Mouse (Mus musculus): ENCODE measurements around the gene Kank1.

Kank1 gene

DNA sequence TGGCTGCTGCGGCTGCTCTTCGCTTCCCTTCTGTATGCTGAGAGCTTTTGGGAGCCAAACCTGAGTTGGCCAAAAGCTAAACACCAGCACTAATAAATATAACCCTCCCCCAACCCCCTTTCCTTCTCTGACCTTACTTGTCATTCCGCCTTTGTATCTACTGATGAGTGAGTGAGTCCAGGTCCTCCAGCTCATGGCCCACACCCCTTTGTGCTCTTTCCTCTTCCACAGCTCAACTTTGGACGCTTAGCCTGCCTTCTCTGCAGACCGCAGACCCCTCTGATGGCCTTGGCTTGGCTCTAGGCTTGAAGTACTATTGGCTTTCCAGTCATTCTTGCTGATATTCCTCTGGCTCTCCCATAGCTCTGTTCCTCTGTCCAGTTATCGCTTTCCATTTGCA, 16.4 kb downstream of the Kank1 start:
- no peak for DNase-seq (ENCODE audit: low spot score in 2 of 2)

DNA sequence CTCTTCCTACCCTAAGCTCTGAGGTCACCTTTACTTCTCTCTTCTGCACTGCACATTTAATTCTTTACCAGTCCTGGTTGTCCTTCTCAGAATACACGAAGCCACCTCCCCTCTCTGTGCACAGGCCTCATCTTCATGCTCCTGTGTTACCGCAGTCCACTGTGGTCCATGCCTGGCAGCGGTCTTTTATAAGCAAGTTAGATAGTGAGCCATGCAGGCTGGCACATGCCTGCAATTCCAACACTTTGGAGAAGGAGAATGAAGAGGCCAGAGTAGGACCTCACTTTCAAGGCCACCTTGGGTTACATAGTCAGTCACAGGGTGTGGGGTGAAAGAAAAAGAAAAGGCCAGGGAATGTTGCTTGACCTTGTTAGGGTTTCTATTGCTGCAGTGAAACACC, 16.9 kb downstream of the Kank1 start:
- no peak for DNase-seq (ENCODE audit: low spot score in 2 of 2)

DNA sequence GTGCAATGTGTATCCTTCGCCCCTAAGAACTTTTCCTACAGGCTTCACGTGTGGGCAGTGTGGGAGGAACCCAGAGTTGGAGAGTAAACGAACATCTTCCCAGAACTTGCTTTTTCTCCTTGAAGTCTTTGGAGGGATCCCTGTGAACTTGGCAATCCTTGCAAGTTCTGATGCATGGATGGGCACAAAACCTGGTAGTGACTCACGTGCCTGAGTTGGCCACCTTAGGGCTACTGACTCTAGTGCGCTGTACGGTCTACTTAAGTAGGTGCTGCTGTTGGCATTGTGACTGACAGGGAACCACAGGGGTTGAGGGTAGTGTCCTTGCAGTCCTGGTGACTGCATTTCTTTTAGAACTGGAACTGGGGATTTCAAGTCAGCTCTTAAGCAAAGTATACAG, 21.5 kb downstream of the Kank1 start:
- DNase-seq (ENCODE audit: low spot score in 2 of 2), result no peak

DNA sequence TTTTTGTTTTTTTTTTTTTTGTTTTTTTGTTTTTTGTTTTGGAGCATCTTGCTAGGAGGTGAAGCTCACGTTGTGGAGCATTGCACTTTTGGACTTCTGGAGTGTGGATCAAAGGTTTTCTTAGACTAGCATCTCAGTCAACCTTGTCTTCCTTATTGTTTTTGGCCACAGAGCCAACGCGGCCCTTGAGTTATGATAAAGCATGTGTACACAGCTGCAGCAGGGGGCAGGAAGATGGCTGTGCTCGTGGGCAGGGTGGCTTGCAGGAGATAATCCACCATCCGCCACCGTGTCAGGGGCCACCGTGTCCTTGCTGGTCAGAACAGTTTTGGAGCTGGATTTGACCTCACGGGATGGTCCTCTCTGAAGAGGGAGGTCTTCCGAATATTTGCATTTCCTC, 29.4 kb downstream of the Kank1 start:
- no peak for DNase-seq (ENCODE audit: low spot score in 2 of 2)

DNA sequence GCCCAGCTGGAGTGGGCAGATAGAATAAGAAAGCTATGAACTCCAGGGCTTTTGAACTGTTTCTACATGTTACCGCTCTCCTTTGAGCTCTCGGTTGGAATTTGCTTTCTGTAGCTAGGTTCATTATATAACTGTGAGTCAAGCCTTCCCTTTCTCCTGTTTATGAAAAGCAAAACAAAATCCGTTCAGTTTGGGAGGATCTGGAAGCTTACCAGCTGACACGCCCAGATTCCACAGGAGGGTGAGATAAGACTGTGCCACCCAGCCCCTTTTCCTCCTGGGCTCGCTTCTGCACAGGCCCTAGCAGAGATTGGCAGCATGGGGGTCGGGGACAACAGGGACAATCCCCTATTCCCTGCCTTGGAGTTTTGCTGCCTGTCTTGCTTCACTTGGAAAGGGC, 30.5 kb downstream of the Kank1 start:
- no peak for DNase-seq (ENCODE audit: low spot score in 2 of 2)

DNA sequence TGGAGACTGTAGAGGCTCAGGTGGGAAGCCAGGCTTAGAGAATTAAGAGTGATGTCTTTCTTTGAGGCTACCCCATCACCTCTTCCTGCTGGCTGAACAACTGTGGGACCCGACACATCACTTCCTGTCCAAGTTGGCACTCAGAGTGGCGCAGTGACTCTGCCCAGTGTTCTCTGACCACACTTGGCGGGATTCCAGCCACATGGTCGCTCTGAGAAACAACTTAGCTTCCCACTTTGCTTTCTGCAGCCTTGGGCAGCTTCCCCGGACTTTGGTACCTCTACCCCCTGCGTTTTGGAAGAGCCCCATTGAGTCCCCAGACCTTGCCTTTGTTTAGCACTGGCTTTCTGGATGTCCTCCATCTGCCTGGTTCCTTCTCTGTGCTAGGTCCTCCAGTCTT, 31.8 kb downstream of the Kank1 start:
- peak; percentile 42 to 56 for DNase-seq (ENCODE audit: low spot score in 2 of 2)

DNA sequence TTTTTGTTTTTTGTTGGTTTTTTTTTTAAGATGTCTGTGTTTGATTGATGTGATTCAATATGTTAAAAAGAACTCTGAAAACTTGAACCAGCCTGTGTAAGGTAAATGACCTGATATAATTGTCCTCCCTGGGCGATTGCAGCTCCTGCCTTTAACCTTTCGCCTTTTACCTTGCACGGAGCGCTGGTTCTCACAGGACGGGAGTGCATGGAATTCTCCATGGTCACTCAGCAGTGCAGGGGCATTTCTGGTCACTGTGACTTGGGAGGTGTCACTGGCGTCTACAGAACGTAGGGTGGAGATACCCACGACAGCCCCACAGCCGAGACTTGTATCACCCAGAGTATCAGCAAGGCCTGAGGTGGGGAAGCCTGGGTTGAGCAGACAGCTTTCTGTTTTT, 34.8 kb downstream of the Kank1 start:
- no peak for DNase-seq (ENCODE audit: low spot score in 2 of 2)

DNA sequence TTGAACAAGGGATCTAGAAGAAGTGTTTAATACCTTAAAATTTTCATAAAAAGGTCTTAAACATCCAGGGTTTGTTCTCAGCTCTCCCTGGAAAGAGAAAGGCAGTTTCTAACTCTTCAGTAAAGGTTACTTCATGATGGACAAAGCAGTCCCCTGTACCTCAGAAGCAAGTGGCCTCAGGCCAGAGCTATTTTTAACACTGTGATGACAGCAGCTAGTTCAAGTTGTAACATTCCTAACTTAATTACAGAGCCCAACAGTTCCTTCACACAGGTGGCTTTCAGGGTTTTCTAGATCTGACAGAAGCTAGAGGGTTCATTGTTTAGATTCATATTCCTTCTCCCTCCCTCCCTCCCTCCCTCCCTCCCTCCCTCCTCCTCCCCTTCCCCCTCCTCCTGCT, 36.4 kb downstream of the Kank1 start:
- no peak for DNase-seq (ENCODE audit: low spot score in 2 of 2)

DNA sequence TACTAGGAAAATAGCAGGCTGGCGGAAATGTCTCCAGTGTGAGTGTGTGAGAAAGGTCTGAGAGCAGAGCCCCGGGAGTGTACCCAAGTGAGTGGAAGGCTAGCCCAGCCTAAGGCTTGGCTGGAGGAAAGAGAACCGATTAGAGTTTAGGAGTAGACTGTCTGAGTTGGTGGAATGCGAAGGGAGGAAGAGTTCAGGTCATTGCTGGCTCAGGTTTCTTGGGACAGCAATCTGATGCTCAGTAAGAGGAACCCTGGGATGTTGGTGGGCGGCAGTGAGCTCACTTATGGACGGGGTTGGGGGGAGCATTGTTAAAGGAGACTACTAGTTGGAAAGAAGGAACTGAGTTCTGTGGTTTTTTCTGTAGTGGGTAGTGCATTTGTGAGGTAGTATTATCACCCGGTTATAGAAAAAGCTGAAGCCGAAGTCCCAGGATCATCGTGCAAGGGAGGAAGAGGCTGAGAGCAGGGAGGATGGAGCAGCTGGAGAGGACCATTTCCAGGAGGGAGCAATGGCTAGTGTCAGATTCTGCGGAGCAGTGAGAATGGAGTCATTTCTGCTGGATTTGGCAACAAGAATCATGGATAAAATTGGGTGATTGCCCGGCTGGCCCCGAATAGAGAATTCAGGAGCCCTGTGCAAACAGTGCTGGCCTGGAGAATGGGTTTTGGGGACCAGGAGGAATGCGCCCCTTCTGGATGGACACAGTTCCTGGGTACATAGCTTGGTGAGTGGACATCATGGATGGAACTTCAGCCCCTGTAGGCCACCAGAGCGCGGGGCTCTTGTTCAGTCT, 40.0 kb downstream of the Kank1 start:
- DNase-seq (ENCODE audit: low spot score in 2 of 2), result no peak

DNA sequence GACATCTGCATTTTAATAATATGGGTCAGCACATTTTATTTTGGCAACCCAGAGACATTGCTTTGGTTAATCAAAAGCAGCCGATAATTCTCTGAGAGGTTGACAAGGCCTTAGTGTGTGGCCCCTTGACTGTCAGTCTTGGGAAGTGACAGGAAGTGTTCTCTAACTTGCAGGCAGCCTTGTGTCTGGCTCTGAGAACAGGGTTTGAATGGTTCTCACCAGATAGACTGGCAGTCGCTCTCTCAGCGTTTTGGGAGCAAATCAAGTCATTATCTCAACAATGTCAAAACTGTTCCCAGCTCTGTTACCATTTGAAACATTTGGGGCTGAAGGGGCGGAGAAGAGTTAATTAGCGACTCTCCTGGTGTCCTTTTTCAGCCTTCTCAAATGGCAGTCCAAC, 41.0 kb downstream of the Kank1 start:
- no peak for DNase-seq (ENCODE audit: low spot score in 2 of 2)

DNA sequence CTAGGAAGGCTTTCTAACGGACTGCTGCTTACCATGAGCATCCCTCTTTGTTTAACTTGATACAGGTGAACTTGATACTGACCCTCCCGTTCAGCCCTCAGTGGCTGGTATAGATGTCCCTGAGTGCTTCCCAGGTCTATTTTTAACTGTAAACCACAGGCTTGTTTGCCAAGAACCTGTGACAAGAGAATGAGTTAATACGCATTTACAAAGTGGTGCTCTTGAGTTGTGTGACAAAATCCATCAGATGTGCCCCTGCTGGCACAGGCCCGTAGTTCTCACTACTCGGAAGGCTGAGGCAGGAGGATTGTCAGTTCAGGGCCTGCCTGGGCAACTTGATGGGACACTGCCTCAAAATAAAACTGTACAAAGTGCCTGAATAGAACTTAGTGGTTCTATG, 42.8 kb downstream of the Kank1 start:
- no peak for DNase-seq (ENCODE audit: low spot score in 2 of 2)

DNA sequence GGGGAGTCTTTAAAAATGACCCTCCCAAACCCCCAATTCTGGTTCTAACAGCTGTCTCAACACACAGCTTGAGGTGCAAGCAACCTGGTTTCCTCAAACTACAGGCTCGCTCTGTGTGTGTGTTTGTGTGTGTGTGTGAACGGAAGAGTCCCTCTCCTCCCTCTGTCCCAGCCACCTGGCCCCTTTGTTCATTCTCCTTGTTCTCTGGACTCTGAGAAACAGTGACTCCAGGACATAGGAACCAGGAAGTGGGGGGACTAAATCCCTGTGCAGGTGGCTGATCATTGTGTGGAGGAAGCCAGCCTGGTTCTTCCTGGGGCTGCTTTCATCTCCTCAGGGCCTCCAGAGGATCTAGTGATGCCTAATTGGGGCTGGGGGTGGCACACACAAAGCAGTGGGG, 46.9 kb downstream of the Kank1 start:
- DNase-seq (ENCODE audit: low spot score in 2 of 2), result no peak

DNA sequence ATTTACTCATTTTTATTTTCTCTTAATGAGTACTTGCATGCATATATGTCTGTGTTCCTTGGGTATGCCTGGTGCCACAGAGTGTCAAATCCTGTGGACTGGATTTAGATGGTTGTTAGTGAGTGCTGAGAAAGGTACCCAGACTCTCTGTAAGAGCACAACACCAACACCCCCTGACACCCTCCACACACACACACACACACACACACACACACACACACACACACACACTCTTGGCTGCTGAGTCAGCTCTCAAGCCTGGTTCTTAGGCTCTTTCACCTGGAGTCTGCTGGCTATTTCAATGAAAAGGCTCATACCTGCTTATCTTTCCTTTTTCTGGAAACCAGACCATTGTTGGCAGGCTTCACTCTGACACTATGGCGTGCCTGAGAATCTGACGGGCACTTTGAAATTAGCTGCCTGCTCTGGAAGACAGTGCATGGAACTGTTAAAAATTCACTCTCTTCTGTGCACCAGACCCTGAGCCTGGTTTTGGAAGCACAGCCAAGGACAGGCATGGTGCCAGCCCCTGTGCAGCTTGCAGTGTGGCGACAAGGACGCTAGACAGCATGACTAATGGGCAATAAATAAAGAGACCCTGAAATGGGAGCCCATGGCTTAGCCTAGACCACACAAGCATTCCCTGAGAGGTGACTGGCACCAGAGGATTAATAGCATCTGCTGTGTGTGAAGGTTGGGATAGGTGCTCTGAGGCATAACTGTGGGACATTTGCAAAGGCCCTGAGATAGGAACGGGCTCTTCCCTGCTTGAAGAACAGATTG, 49.2 kb downstream of the Kank1 start:
- DNase-seq (ENCODE audit: low spot score in 2 of 2), result peak; percentile 51 to 59

DNA sequence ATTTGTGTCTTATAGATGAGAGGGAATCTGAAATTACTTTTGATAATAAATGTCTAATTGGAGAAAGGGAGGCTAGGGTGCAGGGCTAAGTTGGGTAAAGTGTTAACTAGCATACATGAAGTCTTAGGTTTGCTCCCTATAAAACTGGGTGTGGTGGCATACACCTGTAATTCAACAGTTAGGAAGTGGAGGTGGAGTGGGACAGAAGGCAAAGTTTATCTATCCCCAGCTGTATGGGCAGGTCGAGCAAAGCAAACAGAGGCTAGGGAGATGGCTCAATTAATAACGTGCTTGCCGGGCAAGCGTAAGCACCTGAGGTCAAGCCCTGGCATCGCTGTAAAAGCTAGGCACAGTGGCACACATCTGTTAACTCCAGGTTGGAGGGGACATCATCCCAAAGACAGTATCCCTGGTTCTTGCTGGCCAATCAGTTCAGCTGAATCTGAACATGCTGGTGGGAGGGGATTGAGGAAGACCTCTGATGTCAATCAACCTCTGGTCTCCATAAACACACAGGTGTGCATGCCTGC, 54.3 kb downstream of the Kank1 start:
- no peak for DNase-seq (ENCODE audit: low spot score in 2 of 2)

DNA sequence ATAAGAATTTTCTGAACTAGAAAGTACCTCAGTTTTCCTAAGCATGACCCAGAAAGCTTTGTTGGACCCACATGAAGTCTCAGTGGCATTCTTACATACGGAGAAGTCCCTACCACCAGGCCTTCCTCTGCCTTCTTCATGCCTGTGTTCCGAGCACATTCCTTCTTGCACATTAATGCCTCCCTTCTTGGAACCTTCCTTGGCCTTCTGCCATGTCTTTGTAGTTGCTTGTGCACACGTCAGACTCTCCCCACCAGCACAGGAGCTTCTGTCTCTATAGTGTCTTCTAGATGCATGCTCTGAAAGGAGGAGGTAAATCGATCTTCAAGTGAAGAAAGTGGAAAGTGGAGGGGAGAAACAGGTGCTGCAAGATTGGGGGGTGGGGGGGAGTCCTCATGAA, 58.4 kb downstream of the Kank1 start:
- no peak for DNase-seq (ENCODE audit: low spot score in 2 of 2)

DNA sequence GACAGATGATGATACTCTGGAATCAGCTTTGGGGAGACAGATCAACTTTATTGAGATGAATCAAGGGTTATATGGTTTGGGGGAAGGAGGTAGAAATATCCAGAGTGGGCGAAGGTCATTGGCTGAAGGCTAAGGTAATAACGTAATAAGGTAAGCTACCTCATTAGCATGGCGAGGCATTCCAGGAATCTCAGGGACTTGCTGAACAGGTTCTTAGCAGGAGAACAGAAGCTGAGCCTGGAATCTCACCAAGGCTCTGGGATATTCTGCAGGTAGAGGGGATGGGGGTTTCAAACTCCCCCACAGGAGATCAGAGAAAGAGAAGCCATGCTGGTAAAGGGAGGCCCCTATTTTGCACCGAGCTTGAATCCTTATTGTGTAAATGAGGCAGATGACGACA, 60.5 kb downstream of the Kank1 start:
- no peak for DNase-seq (ENCODE audit: low spot score in 2 of 2)

DNA sequence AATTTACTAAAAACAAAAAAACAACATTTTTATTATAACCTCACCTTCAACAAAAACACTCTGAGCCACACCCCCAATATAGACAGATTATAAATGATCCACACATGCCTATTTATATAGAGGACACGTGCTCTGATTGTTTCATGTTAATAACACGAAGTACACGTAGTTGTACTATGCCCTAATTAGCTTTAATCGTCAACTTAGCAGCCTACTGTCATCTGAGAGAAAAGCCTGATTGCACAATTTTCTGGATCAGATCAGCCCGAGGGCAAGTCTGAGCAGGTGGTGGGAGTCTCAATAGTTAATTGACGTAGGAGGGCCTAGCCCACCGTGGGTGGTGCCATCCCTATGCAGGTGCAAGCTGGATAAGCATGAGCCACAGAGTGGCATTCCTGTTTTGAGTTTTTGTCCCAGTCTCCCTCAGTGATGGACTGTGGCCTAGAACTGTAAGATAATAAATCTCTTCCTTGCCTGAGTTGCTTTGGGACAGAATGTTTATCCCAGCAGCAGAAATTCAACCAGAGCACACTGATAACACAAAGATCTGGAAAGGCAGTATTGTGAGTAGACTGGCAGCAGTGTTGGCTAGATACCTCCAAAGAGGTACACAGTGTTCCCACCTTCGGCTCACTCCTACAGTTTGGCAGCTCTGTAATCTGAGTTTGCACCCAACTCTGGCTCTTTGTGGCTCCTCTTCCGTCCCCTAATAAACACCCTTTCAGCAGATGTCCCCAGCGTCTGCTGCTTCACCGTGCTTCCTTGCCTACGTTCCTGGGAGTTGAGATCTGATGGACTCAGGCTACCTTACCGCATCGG, 63.3 kb downstream of the Kank1 start:
- no peak for DNase-seq (ENCODE audit: low spot score in 2 of 2)

DNA sequence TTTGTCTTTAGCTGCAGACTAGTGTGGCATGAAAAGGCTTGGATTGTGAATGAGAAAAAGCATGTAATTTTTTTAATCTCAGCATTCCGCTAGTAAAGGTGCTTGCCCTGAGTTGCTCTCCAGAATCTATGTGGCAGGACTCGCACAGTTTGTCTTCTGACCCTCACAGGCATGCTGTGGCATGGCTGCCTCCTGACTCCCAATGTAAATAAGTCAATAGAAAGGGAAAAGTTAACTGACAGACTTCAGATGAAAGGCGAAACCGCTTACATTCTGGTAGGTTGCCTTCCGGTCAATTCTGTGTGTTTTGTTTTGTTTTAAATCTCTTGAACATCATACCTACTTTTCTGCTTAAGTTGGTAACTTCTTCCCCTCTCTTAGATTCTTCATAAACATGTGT, 64.4 kb downstream of the Kank1 start:
- no peak for DNase-seq (ENCODE audit: low spot score in 2 of 2)

DNA sequence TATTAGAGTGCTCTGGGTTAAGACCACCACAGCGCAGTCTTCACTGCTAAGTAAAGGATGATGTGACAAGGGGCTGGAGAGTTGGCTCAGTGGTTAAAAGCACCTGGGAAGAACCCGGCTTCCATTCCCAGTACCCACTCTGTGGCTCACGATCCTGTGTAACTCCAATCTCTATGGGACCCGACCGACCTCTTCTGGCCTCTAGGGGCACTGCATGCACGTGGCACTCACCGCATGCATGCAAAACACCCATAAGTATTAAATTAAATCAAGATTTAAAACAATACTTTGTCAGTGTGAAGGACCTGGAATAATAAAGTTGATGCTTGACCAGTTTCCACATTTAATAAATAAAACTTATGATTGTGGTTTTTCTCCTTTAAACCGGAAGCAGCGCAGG, 69.5 kb downstream of the Kank1 start:
- DNase-seq (ENCODE audit: low spot score in 2 of 2), result no peak

DNA sequence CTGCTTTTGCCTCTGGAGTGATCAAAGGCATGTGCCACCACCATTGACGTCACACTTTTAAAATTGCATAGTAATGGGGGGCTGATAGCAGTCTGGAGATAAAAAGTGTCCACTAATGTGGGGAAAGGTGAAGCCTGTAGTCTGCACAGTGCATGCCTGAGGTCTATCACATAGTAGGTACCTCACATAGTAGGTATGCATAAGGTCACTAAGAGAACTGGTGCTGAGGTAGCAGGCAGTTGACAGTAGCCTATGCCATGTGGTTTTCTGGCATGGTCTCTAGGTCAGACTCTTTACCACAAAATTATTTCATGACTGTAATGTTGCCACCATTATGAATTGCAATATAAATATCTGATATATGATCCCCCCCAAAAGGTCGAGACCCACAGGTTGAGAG, 71.4 kb downstream of the Kank1 start:
- no peak for DNase-seq (ENCODE audit: low spot score in 2 of 2)

DNA sequence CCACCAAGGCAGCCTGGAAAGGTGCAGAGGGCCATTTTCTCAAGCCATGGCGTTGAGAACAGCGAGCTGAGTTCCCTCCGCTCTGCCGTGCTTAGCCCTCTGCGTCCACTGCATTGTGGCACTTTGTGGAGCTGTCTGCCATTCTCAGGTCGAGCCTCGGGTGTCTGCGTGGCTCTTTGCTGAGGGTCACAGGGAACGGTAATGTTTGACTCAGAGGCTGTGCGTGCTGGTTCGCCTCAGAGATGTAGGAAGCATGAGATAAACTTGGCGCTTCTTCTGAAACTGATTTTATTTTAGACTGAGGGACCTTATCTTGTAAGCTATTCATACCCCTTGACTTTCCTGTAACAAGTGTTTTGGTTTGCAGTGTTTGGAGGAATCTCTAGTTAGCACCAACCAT, 72.0 kb downstream of the Kank1 start:
- no peak for DNase-seq (ENCODE audit: low spot score in 2 of 2)

DNA sequence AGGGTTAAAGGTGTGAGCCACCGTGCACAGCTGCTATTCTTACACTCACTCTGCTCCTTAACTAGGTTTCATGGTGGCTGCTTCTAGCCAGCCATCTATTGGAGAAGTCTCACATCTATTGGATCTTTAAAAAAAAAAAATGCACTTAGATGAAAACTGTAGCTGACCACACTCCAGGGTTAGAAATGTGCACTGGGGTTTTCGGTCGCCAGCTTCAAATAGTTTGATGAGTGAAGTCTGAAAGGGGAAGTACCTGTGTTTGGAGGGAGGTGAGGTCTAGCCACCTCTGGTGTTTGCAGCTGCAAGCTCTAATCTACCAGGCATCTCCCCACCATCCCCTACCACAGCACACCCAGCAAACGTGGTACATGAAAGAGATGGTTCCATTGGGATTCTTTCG, 74.2 kb downstream of the Kank1 start:
- DNase-seq (ENCODE audit: low spot score in 2 of 2), result no peak

Data from frontal cortex, postnatal 10 days (tissue).